Mouse (Mus musculus): ENCODE measurements around the gene Ppp1r9b. TPM values are rescaled to one million over a fixed set of nuclear protein-coding genes. Genes with fewer than 3 reads are reported as not detected.
A peak's percentile ranks its signal among the peaks of the same experiment; 100 is the strongest.

Ppp1r9b gene
- polyA plus RNA-seq, 1 experiment: 29.9 TPM

- Histone ChIP-seq H3K4me3 (ENCODE audit: insufficient read depth, low read depth, low read length) (no peak overlapping the region), H3K4me1 (ENCODE audit: control insufficient read depth, insufficient read depth, low read length) (no peaks in the 10 kb centered on the region), H3K27ac (ENCODE audit: insufficient read depth, low read depth, low read length) (no peak overlapping the region), H3K27me3 (replicated peaks; ENCODE audit: control insufficient read depth, insufficient read depth, low read length) (no peaks in the 10 kb centered on the region), H3K36me3 (ENCODE audit: control insufficient read depth, insufficient read depth, low read length) (no peaks in the 10 kb centered on the region)
- peak; percentile 80 for DNase-seq
- peak; percentile 58 for TF ChIP-seq CTCF (conservative IDR thresholded peaks at IDR 0.05; ENCODE audit: insufficient read depth, insufficient read length, low read depth, low read length)
- no peak for TF ChIP-seq POLR2A (IDR thresholded peaks at IDR 0.05; ENCODE audit: low read depth, low read length)
- 64% methylated on average over 15 of the region's 15 CpGs for WGBS
Observed at GRCm38 (mm10) chr11:94970210-94970943, 20.5 kb upstream of the Ppp1r9b start.

- H3K27ac ChIP-seq (ENCODE audit: insufficient read depth, low read depth, low read length): no peak overlapping the region
- H3K4me1 ChIP-seq (ENCODE audit: control insufficient read depth, insufficient read depth, low read length): no peaks in the 10 kb centered on the region
- no peak for DNase-seq
Observed at GRCm38 (mm10) chr11:94971895-94972615, 18.8 kb upstream of the Ppp1r9b start.

GRCm38 (mm10) chr11:94972887-94973286 is 17.9 kb upstream of the Ppp1r9b start:
- DNase-seq: no peak
- TF ChIP-seq POLR2A (IDR thresholded peaks at IDR 0.05; ENCODE audit: low read depth, low read length) (no peak), CTCF (conservative IDR thresholded peaks at IDR 0.05; ENCODE audit: insufficient read depth, insufficient read length, low read depth, low read length) (no peak)
- Histone ChIP-seq H3K27ac (ENCODE audit: insufficient read depth, low read depth, low read length) (no peak overlapping the region), H3K4me3 (ENCODE audit: insufficient read depth, low read depth, low read length) (no peak overlapping the region), H3K27me3 (replicated peaks; ENCODE audit: control insufficient read depth, insufficient read depth, low read length) (no peaks in the 10 kb centered on the region), H3K36me3 (ENCODE audit: control insufficient read depth, insufficient read depth, low read length) (no peaks in the 10 kb centered on the region), H3K4me1 (ENCODE audit: control insufficient read depth, insufficient read depth, low read length) (no peaks in the 10 kb centered on the region)
- 83% methylated on average over 5 of the region's 5 CpGs for WGBS

More at GRCm38 (mm10) chr11:94971895-94972615, 18.8 kb upstream of the Ppp1r9b start:
- TF ChIP-seq CTCF (conservative IDR thresholded peaks at IDR 0.05; ENCODE audit: insufficient read depth, insufficient read length, low read depth, low read length): no peak
- no peak for TF ChIP-seq POLR2A (IDR thresholded peaks at IDR 0.05; ENCODE audit: low read depth, low read length)
- Histone ChIP-seq H3K27me3 (replicated peaks; ENCODE audit: control insufficient read depth, insufficient read depth, low read length) (no peaks in the 10 kb centered on the region), H3K36me3 (ENCODE audit: control insufficient read depth, insufficient read depth, low read length) (no peaks in the 10 kb centered on the region), H3K4me3 (ENCODE audit: insufficient read depth, low read depth, low read length) (no peak overlapping the region)
- 66% methylated on average over 16 of the region's 16 CpGs for WGBS

- Histone ChIP-seq H3K4me3 (ENCODE audit: insufficient read depth, low read depth, low read length) (no peak overlapping the region), H3K27ac (ENCODE audit: insufficient read depth, low read depth, low read length) (no peak overlapping the region), H3K4me1 (ENCODE audit: control insufficient read depth, insufficient read depth, low read length) (no peaks in the 10 kb centered on the region), H3K27me3 (replicated peaks; ENCODE audit: control insufficient read depth, insufficient read depth, low read length) (no peaks in the 10 kb centered on the region), H3K36me3 (ENCODE audit: control insufficient read depth, insufficient read depth, low read length) (no peaks in the 10 kb centered on the region)
- no peak for DNase-seq
- WGBS: 72% methylated on average over 4 of the region's 4 CpGs
- no peak for TF ChIP-seq POLR2A (IDR thresholded peaks at IDR 0.05; ENCODE audit: low read depth, low read length)
- TF ChIP-seq CTCF (conservative IDR thresholded peaks at IDR 0.05; ENCODE audit: insufficient read depth, insufficient read length, low read depth, low read length): no peak
Observed at GRCm38 (mm10) chr11:94973313-94973712, 17.5 kb upstream of the Ppp1r9b start.

GRCm38 (mm10) chr11:94974951-94975350 is 15.9 kb upstream of the Ppp1r9b start:
- H3K27me3 ChIP-seq (replicated peaks; ENCODE audit: control insufficient read depth, insufficient read depth, low read length): no peaks in the 10 kb centered on the region
- H3K4me1 ChIP-seq (ENCODE audit: control insufficient read depth, insufficient read depth, low read length): no peaks in the 10 kb centered on the region
- 41% methylated on average over 2 of the region's 2 CpGs for WGBS
- H3K36me3 ChIP-seq (ENCODE audit: control insufficient read depth, insufficient read depth, low read length): no peaks in the 10 kb centered on the region
- DNase-seq: no peak
- no peak overlapping the region for H3K27ac ChIP-seq (ENCODE audit: insufficient read depth, low read depth, low read length)
- no peak overlapping the region for H3K4me3 ChIP-seq (ENCODE audit: insufficient read depth, low read depth, low read length)
- TF ChIP-seq POLR2A (IDR thresholded peaks at IDR 0.05; ENCODE audit: low read depth, low read length) (no peak), CTCF (conservative IDR thresholded peaks at IDR 0.05; ENCODE audit: insufficient read depth, insufficient read length, low read depth, low read length) (no peak)

- H3K4me3 ChIP-seq (ENCODE audit: insufficient read depth, low read depth, low read length): no peak within 1 kb of the TSS
- no peak within 1 kb of the TSS for H3K27ac ChIP-seq (ENCODE audit: insufficient read depth, low read depth, low read length)
- TF ChIP-seq POLR2A (IDR thresholded peaks at IDR 0.05; ENCODE audit: low read depth, low read length) (no peak), CTCF (conservative IDR thresholded peaks at IDR 0.05; ENCODE audit: insufficient read depth, insufficient read length, low read depth, low read length) (no peak)
- H3K4me1 ChIP-seq (ENCODE audit: control insufficient read depth, insufficient read depth, low read length): no peaks in the 10 kb centered on the region
- DNase-seq: no peak
- no peaks in the 10 kb centered on the region for H3K36me3 ChIP-seq (ENCODE audit: control insufficient read depth, insufficient read depth, low read length)
- no peaks in the 10 kb centered on the region for H3K27me3 ChIP-seq (replicated peaks; ENCODE audit: control insufficient read depth, insufficient read depth, low read length)
- 80% methylated on average over 5 of the region's 5 CpGs for WGBS
Observed at GRCm38 (mm10) chr11:94976199-94976598, 14.6 kb upstream of the Ppp1r9b start, which contains the start of gene Sgca. Sgca (minus strand) TSS chr11:94976327.

Measured in kidney, adult 2 months (tissue).